Mouse (Mus musculus) heart, postnatal 36 days (tissue): Measurements from ENCODE around the gene Klhl3. TPM values are rescaled to one million over a fixed set of nuclear protein-coding genes. Genes with fewer than 3 reads are reported as not detected.

Source experiments
- DNase-seq, 2 experiments: peaks; one replicate each; pipeline ENCODE4 v3.0.0; 2021 to 2022
- intact Hi-C: fragments of 180-260 bp; cut with DNase I; formaldehyde crosslinking; loops from one replicate; pipeline ENCODE4 v1.15.1; 2025
- total RNA-seq, 2 experiments: library from RNA; stranded (reverse); gene quantifications; 2 replicates each; pipeline ENCODE4 v1.2.3; 2021

Klhl3 gene
- total RNA-seq, 2 experiments from 2014 or later, result 1.7 to 2.5 TPM

GRCm38 (mm10) chr13:58126862-58127765 lies 13.7 kb upstream of the Klhl3 start:
- intact Hi-C loops, result loop anchor here (5.0 kb wide), 1 partner anchor 275 kb away; the partner anchor contains the start of genes Hnrnpk and Rmi1
- no peak for DNase-seq

DNA sequence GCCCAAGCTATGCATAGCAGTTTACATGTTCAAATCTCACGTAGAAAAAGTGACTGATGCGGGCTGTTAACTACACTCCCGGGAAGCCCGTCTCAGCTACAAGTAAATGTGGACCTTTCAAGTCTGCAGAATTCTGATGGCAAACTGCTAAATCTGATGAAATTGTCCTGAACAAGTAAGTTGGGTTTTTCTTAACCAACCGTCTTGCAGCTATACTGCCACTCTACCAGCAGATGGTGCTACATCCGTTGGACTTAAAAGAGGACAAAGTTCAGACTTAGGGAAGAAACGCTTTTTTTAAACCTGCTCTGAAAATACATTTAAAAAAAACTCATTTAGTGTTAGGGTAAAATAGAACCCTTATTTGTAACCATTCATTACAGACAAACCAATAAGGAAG lies 12.7 kb upstream of the Klhl3 start:
- peak; percentile 23 to 38 for DNase-seq
- intact Hi-C loops, result loop anchor here (5.0 kb wide), 1 partner anchor 276 kb away; the partner anchor contains the start of genes Hnrnpk and Rmi1

GRCm38 (mm10) chr13:58124989-58125388 lies 11.6 kb upstream of the Klhl3 start:
- intact Hi-C loops, result loop anchor here (5.0 kb wide), 1 partner anchor 277 kb away; the partner anchor contains the start of genes Hnrnpk and Rmi1
- DNase-seq, result no peak

- intact Hi-C loops, result no loop called here
- DNase-seq, result no peak
These were observed 10.9 kb upstream of the Klhl3 start for GRCm38 (mm10) chr13:58124278-58124677.

DNA sequence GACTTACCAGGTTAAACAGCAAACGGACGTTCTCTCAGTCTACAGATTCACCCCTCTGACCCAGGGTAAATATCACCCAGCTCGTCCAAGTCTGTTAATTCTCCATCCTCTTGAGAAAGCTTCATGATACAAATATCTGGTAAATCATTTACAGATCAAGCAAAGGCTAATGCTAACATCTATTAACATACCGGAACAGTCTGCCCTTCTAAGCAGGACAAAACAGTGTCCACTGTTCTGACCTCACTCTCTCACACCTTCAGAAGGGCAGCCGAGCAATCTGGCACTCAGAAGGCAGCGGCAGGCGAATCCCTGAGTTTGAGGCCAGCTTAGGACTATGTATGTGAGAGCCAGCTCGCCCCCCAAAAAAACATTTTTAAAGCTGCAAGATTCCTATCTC lies 10.0 kb upstream of the Klhl3 start:
- no peak for DNase-seq
- intact Hi-C loops, result no loop called here

DNA sequence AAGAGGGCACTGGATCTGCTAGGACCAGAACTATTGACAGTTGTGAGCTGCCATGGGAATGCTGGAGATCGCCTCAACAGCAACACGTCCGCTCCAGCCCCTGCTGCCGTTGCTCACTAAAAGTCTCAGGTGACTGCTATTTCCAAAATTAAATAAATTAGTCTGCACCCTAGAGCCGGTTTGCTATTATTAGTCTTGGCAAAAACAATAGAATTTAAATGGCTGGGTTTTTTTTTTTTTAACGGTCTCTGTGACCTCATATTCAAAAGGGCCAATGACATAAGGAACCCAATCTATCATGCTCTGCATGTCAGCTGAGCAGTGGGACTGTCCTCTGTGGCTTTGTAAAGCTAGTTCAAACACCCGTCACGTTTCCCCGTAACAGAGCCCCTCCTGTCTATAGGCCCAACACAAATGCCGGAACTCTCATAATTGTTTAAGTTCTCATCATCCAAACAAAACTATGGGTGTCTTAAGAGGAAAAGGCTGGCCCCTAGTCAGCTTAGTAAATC lies 9.4 kb upstream of the Klhl3 start:
- intact Hi-C loops, result no loop called here
- DNase-seq, result no peak

DNA sequence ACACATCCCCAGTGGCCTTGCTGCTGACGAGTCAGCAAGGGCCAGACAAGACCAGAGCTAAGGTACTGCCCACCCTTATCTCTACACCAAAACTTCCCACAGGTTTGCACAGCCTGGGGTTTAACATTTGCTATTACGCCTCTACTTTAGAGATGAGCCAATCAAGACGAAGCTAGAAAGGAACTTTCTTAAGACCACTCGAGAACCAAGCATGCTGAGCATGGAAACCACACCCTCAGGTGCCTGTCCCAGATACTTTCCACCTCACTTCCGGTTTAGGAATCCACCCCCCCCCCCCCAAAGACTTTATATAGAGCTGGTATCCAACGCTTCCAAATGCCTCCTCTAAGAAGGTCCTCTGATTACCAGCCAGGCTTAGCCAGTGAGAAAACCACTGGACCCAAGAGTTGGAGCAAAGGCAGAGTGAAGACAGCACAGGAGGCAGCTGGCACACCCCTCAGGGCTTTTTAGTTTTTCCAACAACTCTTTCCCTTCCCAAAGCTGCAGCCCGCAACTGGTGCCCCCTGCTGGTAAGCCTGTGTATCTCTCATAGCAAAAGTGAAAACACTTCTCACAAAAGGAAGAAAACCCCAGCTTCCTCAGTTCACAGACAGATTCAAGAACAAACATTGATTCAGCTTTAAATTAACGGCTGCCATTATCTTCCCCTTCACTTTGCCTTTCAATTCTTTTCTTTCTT lies 4.1 kb upstream of the Klhl3 start:
- DNase-seq, result peak; percentile 75 to 79
- intact Hi-C loops, result loop anchor here (1.0 kb wide), 2 partner anchors 86 to 105 kb away; no protein-coding TSS in a partner anchor

DNA sequence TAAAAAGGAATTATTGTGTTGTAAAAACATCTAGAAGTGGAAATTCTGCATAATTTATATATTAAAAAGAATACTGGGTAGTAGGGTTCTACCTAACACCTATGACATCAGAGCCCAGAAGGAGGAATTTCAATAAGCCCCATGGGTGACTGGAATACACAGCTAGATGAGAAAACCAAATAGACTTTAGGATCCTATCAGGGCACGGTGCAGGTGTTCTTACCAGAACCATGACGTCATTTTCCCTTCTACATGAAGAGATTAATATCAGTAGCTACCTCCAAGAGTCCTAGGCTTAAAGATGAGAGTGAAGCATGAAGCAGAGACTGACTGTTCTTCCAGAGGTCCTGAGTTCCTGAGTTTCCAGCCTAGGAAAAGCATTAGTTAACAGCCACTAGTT lies 3.4 kb upstream of the Klhl3 start:
- intact Hi-C loops, result loop anchor here (1.0 kb wide), 1 partner anchor 104 kb away; no protein-coding TSS in a partner anchor
- DNase-seq, result no peak

DNA sequence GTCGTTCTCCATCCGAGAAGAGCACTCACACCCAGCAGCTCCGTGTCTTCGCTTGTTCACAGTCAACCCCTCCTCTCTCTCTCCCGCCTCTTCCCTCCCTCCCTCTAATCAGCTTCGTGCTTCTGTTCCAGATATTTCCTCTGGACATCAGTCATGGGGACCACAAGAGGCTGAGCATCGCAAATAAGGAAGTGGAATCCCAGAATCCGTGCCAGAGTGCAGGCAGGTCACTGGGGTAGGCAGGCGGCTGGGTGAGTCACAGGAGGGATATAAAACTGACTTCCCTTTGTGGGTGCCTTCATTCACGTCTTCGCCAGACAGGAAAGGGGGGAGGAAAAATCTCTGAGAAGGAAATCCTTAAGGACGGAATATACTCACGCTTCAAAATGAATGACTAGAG lies 1.8 kb upstream of the Klhl3 start:
- DNase-seq, result peak; percentile 34
- intact Hi-C loops, result no loop called here

- DNase-seq, result peak in 1 of 2 experiments; percentile 34
- intact Hi-C loops, result loop anchor here (2.0 kb wide), 2 partner anchors 44 to 78 kb away; no protein-coding TSS in a partner anchor
These were observed 771 bp downstream of the Klhl3 start for GRCm38 (mm10) chr13:58112601-58113041.

GRCm38 (mm10) chr13:58112191-58112590 lies 1.2 kb downstream of the Klhl3 start:
- DNase-seq, result no peak
- intact Hi-C loops, result loop anchor here (2.0 kb wide), 2 partner anchors 43 to 77 kb away; no protein-coding TSS in a partner anchor

- no peak for DNase-seq
- intact Hi-C loops, result no loop called here
These were observed 2.1 kb downstream of the Klhl3 start for GRCm38 (mm10) chr13:58111306-58111705.

- no peak for DNase-seq
- intact Hi-C loops, result no loop called here
These were observed 22.7 kb downstream of the Klhl3 start for GRCm38 (mm10) chr13:58090643-58091042.

- DNase-seq, result no peak
- intact Hi-C loops, result no loop called here
These were observed 29.0 kb downstream of the Klhl3 start for GRCm38 (mm10) chr13:58084396-58084795.

DNA sequence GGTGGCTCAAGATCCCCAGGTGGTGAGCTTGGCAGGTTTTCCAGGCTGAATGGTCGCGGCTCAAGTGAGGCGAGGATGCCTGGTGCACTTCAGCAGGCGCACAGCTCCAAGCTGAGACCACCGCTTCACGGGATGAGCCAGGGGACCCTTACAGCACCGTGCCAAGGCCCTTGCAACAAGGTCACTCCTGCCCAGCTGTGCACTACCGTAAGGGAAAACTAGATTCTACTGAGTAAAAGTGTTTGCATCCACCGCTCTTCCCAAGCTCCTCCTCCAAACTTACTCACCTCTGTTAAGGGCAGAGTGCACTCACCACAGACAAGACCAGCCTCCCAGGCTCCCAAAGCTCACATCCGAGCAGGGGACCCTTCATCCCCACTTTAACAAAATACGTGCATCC lies 29.9 kb downstream of the Klhl3 start:
- intact Hi-C loops, result no loop called here
- no peak for DNase-seq

DNA sequence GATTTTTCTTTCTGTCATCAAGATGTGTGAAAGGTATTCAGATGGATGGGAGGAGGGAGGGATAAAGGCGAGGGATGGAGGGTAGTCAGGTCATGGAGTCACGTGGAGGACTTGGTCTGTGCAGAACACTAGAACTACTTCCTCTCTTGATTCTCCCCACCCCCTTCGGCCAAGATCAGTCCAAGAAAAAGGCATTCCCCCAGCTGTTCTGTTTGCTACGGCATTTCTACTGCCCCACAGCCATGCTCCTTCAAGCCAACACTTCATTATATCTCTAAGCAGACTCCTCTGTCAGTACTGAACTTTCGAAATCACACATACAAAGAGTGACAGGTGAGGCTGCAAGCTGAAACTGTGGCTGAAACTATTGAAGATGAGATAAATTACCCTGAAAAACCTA lies 30.3 kb downstream of the Klhl3 start:
- no peak for DNase-seq
- intact Hi-C loops, result no loop called here

DNA sequence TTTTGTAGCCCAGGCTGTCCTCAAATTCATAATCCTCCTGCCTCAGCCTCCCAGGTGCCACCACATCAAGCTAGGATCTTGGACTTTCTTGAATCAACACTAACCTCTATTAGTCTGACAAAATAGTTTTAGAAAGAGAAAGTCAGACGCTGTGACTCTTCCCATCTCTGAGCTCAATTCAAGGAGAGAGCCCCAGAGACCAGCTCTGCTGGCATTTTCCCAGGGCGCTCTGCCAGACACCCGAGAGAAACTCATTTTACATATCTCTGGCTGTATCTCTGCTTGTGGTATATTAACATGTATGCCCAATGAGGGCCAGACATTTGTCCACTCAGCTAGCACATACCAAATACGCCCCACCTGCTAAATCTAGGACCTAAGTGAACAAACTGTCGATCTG lies 35.0 kb downstream of the Klhl3 start:
- intact Hi-C loops, result no loop called here
- DNase-seq, result no peak

DNA sequence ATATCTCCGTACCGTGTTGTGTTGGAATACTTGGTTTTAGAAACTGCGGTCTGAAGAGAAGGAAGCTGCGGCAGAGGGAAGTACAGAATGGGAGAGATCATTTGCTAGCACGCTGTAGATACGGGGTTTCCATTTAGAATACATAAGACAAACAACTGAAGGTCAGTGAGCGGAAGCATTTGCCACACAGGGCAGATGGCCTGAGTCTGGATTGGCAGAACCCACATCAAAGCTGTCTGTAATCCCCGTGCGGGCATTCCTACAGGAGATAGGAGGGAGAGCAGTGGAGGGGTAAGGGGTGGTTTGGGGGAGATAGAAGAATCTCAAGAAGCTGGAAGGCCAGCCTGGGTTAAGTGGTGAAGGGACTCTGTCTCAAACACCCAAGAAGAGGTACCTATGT lies 38.5 kb downstream of the Klhl3 start:
- intact Hi-C loops, result no loop called here
- no peak for DNase-seq

GRCm38 (mm10) chr13:58074466-58074865 lies 38.9 kb downstream of the Klhl3 start:
- intact Hi-C loops, result no loop called here
- no peak for DNase-seq

DNA sequence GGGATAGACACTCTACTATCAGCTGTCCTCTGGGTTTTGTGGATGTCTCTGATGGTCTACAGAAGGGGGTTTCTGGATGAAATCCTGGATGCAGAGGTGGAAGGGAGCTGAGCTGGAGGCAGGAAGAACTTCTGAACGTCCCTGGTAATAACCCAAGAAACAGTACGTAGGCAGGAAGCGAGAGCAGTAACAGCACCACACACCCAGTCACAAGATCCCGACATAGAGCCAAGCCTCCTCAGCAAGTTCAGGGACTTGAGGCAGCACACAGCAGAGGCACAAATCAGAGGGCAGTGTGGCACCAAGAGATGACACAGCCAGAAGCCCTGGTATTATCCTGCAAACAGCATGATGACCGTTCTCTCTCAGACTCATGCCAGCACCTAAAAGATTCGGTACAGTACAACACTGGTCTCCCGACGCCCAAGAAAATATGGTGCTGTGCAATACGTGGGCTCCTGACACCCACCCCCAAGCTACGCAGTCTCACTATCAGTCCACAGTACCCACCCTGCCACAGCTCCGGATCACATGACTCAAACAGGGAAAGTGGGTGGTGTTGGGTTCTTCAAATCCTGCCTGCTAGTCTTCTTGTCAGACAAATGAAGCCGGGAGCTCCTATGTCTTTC lies 40.0 kb downstream of the Klhl3 start:
- intact Hi-C loops, result no loop called here

DNA sequence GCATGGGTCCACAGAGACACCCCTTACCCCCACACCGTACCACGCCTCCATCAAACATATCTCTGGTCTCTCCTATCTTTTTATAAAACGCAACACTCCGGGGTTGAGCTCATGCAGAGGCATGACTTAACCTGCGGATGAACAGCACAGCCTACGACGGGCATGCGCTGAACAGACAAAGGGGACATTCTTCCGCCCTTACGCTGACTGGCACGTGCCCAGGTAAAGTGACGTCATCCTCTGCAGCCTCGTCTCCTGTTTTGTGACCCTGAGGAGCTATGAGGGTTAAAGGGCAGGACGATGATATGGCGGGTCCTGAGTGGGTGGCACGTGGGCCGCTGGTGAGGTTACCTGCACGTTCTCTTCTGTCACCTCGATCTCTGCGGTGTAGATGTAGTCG lies 42.2 kb downstream of the Klhl3 start:
- intact Hi-C loops, result no loop called here
- DNase-seq, result no peak

More for the DNA sequence above, 40.0 kb downstream of the Klhl3 start:
- DNase-seq, result no peak
